Mouse (Mus musculus) layer of hippocampus, postnatal 10 days (tissue): ENCODE data around the gene Gm7694. TPM values are rescaled to one million over a fixed set of nuclear protein-coding genes. Genes with fewer than 3 reads are reported as not detected.

Experiments used
- DNase-seq, 2 experiments: peaks; one replicate each; pipeline ENCODE4 v3.0.0; 2021; ENCODE audit warnings: low spot score in 2 of 2
- total RNA-seq, 2 experiments: library from RNA; stranded (reverse); gene quantifications; 2 replicates each; pipeline ENCODE4 v1.2.3; 2021

Gene Gm7694
- total RNA-seq, 2 experiments from 2014 or later, result 3.2 TPM

DNA sequence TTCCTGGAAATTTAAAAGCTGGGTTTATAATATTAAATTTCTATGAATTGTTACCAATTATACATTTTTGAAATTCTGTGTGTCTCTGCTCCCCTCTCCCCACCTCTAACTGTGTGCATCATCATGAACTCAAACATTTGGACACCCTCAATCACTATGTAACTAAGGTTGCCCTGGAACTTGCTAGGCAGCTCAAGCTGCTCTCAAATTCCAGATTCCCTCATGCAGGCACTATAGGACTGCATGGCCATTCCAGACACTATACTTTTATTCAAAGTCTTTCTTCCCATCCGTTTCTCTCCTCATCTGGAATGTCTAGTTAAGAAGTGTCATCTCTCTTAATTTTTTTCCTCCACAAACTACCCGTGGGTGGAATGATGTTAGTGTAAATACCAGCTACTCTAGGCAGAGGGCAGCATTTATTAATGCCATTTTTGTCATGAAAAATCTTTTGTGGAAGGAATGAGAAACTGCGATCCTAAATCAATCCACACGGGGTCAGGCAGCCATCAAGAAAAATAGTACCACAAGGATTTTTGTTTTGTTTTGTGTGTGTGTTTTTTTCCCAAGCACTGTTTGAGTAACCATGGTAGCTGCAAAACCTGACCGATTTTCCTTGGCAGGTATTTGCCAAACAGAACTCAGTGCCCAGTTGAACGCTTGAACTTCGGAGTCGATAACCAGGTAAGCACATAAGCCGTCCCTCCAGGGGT lies 13.7 kb downstream of the Gm7694 start:
- peak; percentile 67 to 78 for DNase-seq

DNA sequence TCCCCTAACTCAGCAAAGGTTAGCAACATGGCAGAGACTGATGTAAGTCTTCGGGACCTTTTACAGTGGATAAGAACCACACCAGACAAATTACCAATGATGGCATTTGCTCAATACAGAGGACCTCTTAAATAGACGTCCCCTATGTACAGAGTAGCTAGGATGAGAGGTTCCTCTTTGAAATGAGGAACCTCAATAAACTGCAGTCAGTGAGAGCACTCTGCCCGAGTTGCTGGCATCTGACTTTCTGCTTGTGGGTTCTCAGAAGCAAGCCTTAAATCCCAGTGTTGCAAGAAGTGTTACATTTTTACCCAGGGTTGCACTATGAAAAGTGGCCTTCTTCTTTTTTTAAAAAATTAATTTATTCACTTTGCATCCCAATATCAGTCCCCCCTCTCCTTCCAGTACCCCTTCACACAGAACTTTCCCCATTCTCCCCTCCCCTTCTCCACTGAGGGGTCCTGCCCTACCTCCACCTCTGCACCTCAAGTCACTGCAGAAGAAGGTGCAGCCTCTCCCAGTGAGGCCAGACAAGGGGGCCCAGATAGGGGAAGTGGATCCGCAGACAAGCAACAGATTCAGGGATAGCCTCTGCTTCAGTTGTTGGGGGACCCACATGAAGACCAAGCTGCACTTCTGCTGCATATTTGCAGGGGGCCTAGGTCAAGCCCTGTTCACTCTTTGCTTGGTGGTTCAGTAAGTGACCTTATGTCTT lies 23.6 kb downstream of the Gm7694 start:
- DNase-seq, result no peak

DNA sequence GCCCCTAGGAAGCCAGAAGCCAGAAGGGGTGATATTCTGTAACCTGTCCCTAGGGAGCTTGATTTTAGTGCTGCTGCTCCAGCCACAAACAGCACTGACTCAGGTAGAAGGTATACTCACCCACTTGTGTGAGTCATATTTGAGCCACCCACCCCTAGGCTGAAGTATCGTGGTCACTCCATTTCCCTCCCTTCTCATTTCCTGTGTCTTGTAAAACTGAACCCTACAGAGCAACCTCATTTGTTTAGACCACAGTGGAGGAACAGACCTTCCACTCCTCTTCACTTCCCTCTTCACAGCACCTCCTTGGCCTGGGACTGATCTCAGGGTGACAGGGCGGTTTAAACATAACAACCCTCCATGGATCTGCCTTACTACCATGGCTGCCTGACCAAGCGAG lies 29.1 kb downstream of the Gm7694 start, which contains the start of gene Sh2d1b1:
TSS of gene Sh2d1b1 (plus strand) at position 305 of the 400 bp plus-strand sequence.
- no peak for DNase-seq

DNA sequence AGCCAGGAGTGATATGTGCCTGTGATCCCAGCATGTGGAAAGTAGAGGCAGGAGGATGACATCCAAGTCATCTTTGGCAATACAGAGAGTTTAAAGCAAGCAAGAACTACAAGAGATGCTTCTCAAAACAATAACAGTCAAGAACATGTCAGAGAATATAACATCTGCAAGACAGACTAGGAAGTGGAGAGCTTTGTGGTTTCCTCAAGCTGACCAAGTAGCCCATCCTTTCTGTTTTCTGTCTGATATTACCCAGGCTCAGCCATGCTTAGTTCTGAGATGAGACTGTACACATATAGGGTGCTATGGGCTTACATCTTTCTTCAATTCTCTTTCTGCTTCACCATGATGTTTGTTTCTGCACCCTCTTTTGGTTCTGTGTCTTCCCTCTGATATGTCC lies 32.9 kb downstream of the Gm7694 start:
- no peak for DNase-seq

DNA sequence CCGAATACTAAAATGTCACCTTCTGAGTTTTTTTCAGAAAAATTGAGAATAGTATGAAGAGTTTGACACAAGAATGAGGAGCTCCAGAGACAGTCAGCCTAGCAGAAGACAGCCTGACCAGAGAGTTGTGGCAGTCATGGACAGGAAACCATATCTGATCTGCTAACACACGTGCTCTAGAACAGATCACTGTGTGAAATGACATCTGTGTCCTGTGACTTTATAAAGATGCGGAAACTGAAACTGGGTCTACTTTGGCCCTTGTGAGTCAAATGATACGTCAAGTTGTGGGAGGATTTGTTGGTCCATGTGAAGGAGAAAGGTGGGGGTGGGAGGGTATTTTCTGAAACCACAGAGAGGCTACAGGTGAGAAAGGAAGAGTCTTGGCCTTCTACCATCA lies 35.4 kb downstream of the Gm7694 start:
- no peak for DNase-seq

DNA sequence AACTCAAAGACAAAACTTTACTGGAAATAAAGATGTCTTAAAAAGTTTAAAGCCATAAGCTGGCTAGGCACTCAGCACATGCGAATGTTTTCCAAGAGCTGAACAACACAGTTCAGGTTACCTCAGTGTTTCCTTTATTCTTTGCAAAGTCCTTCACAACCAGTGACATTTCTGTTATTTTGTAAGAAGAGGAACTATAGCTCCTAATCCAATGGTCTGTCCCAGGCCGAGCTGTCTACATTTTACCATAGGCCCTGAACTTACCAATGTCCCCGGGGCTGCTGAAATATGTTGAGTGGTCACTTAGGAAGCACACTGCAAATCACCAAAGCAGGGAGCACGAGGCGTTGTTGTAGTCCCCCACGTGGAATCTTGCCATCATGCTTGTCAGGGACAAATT lies 35.9 kb downstream of the Gm7694 start:
- DNase-seq, result no peak

DNA sequence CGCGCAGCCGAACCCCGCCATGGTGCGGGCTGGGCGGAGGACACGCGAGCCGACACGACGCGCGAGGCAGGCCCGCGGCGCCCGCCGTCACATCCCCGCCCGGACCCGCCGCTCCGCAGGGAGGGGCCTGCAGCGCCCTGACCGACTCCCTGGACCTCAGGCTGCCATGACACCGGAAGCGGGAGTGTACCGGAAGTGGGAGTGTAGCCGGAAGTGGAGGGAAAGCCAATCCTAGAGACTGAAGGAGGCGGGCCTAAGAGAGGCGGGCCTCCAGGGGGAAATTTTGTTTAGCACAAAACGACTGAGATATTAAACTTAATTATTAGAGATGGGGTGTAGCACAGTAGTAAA lies 50.6 kb downstream of the Gm7694 start:
- peak; percentile 84 for DNase-seq

DNA sequence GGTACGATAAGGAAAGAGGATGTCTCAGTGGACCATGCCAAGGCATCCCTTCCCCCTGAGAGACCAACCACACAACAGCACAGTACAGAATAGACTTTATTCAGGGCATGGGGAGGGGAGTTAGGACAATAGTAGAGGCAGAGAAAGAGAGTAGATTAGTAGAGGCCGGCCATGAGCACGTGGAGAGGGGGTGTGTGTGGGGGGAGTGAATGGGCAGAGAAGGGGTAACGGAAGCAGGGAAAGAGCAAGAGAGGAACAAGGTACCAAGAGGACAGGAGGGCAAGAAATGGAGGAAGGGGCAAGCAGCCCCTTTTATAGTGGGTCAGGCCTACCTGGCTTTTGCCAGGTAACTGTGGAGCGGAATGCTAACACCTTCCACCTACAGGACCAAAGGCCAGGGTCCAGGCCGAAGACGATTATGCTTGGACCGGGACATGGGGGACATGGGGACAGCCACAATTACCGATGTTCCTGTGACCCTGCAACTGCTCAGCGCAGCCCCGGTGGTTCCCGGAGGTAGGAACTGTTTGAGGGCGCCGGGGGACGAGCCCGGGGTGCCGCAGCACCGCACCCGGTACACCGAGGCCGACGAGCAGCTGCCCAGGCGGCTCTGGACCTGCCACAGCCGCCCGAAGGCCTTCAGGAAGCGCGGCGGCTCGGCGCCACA lies 51.1 kb downstream of the Gm7694 start:
- no peak for DNase-seq

Other genes with a start within 250 kb of the Gm7694 start
- 1 to 10 TPM; 7.4 to 7.7 TPM for gene Ddr2, start 195.6 kb downstream of the Gm7694 start, total RNA-seq
- gene Uap1, start 131.4 kb downstream of the Gm7694 start, total RNA-seq, result 10 to 100 TPM; 56.6 to 63.1 TPM
- 100 to 1,000 TPM; 145 to 147 TPM for gene Uhmk1, start 90.9 kb downstream of the Gm7694 start, total RNA-seq
- not detected for gene Sh2d1b2, start 73.6 kb downstream of the Gm7694 start, total RNA-seq
- gene Sh2d1b1, start 29.0 kb downstream of the Gm7694 start, total RNA-seq, result not detected
- gene Spata46, start 2.5 kb upstream of the Gm7694 start, total RNA-seq, result not detected